Mouse (Mus musculus) C2C12 (cell line): ENCODE data around the gene AI837181.

Source experiments
- CTCF ChIP-seq: IDR thresholded peaks from one replicate; pipeline ENCODE4 v1.5.1; 2011; ENCODE audit not compliant: control insufficient read depth, insufficient read depth, insufficient read length
- MAX ChIP-seq: IDR thresholded peaks from one replicate; pipeline ENCODE4 v1.6.1; 2011; ENCODE audit warnings: mild to moderate bottlenecking, control low read depth
- MYOG ChIP-seq: IDR thresholded peaks from one replicate; pipeline ENCODE4 v1.6.1; 2011; ENCODE audit not compliant: control insufficient read depth, insufficient read length; ENCODE audit errors: extremely low read depth
- USF1 ChIP-seq: IDR thresholded peaks from one replicate; pipeline ENCODE4 v1.6.1; 2011; ENCODE audit warnings: low read depth, mild to moderate bottlenecking, control low read depth, moderate library complexity

DNA sequence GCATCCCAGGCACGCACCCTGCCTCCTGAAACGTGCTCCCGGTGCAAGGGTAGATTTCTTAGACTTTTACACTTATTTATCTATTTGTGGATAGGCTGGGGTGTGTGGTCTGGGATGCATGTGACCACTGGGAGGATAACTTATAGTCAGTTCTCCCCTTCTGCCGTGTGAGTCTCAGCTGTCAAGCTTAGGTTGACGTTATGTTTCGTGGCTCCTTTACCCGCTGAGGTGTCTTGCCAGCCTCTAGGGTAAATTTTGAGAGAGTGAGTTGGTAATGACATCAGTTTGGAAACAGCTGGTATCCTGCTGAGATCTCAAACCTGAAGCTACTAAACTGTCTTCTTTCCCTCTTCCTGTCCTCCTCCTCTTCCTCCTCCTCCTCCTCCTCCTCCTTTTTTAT, 19.0 kb upstream of the AI837181 start:
- TF ChIP-seq CTCF: no peak
- TF ChIP-seq USF1: no peak
- TF ChIP-seq MYOG: no peak
- no peak for TF ChIP-seq MAX
